Mouse (Mus musculus) kidney, adult 2 months (tissue): ENCODE results near the gene Lamp2.

Experiments
- CTCF ChIP-seq: fragments of 200-500 bp; conservative IDR thresholded peaks from 2 replicates; pipeline ENCODE4 v1.5.1; 2011; ENCODE audit warnings: low read depth, mild to moderate bottlenecking, control low read depth, low read length, moderate library complexity, mixed read lengths; ENCODE audit not compliant: insufficient read depth, insufficient read length
- POLR2A ChIP-seq: fragments of 200-500 bp; IDR thresholded peaks from one replicate; pipeline ENCODE4 v1.6.1; 2011; ENCODE audit warnings: low read depth, low read length, control low read depth

DNA sequence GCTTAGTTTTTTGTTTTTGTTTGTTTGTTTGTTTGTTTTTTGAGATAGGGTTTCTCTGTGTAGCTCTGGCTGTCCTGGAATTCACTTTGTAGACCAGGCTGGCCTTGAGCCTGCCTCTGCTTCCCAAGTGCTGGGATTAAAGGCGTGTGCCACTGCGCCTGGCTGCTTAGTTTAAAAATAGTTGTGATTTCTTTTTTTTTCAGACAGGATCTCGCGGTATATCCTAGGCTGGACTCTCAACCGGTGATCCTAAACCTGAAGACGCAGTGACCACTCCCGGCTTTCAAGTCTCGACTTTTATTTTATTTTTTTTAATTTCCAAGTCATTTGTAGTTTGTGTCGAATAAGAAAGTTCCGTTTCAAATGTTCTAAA is 16.9 kb upstream of the Lamp2 start:
- TF ChIP-seq POLR2A (no peak), CTCF (no peak)
